Mouse (Mus musculus) c-Kit-positive CD71-negative TER-119-negative erythroid progenitor cells, embryonic 14.5 days (primary cell): ENCODE measurements around the gene Nom1.

Experiments
- DNase-seq: peaks from one replicate; pipeline ENCODE4 v3.0.0-alpha.2; 2013; ENCODE audit warnings: low read depth

The Nom1 gene

DNA sequence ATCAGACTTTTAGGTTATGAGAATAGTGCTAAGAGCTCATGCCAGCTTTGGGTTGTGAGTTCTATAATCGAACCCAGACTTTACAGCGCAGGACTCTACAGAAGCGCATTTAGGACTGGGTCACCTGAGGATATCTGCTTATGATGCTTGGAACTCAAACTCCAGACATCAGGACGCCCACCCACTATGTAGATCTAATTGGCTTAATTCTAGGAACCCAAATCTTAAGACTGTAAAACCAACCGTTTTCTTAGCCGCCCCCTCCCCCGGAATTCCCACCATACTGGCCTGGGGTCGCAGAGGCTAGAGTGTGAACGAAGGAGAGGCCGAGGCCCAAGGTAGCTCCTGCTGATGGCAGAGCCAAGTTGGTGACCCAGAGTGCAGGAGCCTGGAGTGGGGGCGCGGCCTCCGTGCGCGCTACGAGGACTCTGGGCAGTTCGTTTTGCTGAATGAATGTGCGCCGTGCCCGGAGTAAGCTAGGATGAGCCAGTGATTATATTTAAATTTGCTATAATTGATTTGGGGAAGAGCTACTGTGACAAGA is 36.5 kb downstream of the Nom1 start:
- no peak for DNase-seq

DNA sequence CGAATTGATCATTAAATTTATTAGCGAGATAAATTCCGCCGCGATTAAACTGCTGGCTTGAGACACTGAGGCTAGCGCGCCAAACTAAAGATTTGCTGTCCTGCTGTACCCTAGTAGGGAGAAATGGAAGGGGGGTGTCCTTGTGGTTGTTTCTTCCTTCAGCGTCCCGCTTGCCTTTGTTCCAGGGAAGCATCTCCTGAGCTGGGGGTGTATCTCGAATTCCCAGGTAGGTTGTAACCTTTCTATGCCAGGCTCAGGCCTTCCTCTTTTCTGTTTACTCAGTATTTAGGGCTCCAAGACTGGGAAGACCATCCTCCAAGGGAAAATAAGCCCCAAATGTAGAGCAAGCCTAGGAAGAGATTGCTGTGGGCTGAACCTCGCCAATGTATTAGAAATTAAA is 36.9 kb downstream of the Nom1 start:
- DNase-seq = no peak

DNA sequence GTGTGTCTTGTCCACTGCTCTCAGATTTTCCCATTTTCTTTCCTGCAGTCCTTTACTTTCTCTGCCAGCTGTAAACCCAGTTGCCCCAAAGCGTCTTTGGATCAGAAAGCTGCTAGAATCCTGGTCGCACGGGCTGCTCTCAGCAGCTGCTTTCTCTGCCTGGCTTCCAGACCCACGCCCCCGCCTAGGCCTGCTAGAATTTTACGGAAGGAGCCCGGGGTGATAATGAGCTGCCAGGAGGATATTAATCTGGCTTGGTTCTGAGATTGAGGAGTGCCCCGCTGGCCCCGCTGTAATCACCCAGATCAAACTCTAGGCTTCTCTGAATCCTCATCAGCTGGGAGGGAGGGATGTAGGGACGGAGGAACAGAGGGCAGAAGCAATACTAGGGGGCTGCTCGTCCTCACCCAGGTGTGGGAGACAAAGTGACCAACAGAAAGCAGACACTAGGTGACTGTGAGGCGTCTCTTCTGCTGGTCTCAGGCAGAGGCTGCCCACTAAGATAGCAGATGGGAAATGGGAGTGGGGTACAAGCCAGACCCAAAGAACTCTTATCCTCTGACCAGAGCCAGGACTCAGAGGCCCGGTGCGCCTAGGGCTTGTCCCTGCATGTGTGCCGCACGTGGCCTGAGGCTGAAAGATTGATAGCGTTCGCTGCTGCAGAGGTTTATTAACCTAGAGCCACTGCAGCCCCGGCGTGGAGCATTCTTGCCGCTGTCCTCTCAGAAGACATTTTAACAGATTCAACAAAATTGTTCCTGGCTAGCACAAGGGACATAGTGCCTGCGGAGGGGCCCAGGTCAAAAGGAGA is 37.6 kb downstream of the Nom1 start:
- no peak for DNase-seq

DNA sequence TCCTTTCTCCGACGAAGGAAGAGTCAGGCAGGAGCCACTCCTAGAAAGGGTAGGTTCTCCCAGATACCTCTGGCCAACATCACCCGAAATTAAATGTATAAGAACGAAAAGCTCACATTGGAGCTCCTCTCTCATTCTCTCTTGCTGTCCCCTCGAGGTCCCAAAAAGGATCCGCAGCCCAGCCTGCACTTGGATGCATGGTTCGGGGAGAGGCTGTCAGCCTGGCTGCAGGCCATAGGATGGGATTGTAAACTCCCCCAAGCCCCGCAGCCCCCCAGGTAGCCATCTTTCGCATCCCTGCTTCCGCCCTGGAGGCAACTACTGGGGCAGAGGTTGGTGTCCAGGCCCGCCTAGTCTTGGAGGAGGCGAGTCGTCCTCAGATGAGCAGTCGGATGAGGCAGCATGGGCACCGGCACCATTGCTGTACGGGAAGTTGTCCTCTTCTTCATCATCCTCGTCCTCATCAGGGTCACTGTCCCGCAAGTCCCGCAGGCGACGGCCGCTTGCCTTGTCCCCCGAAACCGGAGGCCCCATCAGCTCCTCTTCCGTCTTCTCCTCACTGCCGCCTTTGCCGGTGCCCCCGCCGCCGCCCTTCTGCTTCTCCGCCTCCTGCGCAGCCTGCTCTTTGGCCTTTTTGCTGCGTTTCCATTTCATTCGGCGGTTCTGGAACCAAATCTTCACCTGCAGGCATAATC is 39.2 kb downstream of the Nom1 start:
- DNase-seq = no peak

DNA sequence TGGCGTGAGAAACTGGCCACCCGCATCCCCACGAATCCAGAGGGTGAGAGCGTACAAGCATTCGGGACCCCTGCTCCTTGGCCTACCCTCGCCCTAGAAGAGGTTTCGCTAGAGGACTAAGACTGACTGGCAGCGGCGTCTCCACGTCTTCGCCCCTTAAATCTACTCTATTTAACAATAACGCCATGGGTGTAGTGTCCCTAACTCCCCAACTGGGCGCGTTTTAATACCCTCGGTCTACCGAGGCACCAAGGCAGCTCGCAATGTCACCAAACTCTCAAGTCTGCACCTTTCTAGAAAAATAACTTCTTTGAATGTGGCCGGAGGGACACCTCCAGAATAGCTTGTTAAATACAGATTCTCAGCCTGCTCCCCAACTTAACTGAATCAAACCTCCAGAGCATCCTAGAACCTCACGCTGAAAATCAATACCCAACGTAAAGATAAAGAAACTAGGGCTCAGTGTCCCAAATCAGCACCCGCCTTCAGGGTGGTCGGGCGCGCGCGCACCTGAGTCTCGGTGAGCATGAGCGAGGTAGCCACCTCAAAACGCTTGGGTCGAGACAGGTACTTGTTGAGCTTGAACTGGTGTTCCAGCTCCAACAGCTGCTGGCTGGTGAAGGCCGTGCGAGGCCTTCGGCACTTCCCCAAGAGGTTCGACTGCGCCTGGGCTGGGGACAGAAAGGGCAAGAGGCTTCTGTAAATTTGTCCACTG is 39.9 kb downstream of the Nom1 start:
- DNase-seq = no peak

DNA sequence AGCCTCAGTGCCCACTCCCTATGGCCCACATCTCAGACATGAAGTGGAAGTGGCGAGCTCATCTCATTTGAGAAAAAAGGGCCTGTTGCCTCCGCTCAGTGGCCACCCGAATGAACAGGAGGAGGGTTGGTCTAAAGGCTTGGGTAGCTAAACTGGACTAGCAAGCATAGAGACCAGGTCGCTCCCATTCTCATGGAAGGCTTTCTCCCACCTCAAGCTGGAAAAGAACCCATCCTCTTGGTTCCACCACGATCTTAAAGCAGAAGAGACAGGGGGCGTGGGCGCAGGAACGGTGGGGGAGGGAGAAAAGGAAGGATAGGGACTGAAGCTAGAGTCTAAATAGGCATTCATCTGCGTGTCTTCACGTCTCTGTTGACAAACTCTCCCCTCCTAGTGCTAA is 40.6 kb downstream of the Nom1 start:
- DNase-seq = no peak

DNA sequence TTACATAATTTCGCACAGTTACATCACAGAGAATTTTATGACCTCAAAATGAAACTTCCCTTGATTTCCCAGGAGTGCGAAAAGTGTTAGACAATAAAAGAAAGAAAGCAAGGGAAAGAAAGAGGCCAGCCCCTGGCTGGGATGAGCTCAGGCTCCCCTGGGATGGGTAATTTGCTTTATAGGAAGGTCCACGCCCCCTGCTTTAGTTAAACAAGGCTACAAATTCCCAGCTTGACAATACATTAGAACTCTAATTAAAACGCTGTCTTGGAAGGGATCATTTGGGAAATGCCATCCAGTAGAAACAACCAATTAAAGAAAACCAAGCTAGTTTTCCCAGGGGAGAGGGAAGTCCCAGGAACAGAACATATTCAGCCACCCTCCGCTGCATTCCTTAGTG is 41.1 kb downstream of the Nom1 start:
- DNase-seq = no peak

DNA sequence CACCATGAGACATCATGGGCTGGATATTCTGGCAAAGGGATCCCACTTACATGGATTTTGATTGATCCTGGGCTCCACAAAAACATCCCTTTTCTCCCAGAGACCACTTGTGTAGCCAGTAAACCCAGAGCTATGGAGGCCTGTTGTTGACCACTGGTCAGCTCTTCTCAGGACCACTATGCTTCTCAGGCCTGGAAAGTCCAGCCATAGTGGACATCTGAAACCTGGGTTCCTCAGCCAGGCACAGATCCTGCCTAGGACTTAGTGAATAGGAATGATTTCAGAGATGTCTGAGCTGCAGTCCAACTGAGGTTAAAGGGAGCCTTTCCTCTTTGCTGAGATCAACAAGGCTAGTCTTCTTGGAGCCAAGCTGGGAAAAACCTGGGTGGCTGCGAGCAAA is 41.6 kb downstream of the Nom1 start:
- no peak for DNase-seq

DNA sequence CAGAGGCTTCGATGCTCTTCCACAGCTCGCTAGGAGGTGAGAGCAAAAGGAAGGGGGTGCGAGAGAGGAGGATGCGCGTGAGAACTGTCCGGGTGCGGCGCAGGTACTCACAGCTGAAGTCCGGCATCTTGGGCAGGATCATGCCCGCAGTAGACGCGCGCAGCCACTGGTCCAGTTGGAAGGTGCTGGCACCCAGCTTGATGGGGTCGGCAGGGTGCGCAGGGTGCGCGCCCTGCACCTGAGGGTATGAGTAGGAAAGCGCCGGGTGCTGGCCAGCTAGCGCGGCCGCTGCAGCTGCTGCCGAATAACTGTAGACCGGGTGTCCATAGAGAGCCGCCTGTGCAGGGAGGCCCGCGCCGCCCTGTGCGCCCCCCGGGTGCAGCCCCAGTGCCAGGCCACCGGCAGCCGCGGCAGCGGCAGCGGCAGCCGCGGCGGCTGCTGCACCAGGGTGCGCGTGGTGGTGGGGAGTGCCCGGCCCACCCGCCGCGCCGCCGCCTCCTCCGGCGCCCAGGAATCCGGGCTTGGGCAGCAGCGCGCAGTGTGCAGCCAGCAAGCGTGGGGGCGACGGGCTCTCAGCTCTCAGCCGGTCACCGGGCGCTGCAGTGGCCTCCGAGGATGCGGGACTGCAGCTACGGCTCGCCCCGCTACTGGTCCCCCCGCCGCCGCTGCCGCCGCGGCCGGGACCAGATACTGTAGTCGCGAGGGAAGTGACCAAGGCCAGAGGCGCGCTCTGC is 43.2 kb downstream of the Nom1 start:
- no peak for DNase-seq

DNA sequence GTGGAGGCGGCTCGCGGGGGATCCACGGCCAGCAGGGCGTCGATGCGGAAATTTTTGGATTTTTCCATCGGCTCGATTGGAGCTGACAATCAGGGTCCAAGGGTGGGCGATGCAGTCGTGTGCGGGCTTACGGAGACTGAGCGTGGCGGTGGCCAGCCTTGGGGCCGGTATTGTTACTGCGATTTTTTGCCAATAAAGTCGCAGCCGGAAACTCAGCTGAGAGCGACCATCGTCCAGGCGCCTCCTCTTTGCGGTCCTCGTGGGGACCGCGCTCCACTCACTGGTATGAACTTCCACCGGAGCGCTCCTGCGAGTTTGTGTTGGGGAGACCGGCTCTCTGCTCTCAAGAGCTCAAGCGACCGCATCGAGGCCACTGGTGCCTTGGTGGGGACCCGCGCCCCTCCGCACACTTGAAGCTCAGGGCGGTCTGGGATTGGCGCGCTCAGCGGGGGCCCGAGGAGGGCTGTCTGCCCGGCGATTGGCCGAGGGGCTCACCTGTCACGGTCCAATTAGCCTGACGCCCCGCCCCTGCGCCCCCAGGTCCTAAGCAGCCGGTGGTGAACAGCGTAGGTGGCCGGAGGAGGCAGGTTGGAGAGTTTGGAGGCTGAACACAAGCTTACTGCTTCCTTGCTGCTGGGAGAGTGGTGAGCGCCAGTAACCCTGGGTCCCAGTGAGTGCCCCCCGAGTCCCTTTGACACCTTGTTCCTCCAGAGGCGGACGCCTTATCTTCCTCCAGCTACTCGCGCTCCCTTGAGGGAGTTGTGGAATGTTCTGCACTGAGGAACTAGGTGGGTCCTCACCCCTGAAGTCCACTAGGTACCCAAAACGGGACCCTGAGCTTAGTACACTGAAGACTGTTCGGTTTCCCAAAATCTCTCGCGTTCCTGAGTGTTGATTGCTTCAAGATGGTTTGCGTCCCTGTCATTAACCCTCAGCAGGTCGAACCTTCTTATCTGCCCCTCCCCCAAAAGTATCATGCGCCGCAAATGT is 44.0 kb downstream of the Nom1 start, which contains the start of gene Mnx1:
Gene Mnx1, minus strand, starts transcription at position 263 of the 990 bp plus-strand sequence.
- DNase-seq = no peak

DNA sequence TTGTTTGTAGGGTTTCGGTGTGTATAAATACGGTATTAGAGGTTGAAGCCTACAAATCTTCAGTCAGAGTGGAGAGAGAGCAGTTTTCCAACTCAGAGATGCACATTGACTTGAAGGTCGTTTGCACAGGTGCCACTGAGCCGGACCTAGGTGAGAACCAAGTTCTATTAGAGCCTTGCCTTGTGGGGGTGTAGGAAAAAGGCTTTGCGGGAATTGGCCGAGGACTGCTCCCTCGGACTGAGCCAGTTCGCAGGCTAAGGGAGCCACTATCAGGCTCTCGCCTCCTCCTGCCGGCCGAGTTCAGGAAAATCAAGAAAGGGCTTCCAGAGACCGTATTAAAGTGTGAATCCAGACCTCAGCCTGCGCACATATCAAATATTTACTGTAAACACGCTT is 44.7 kb downstream of the Nom1 start:
- no peak for DNase-seq

DNA sequence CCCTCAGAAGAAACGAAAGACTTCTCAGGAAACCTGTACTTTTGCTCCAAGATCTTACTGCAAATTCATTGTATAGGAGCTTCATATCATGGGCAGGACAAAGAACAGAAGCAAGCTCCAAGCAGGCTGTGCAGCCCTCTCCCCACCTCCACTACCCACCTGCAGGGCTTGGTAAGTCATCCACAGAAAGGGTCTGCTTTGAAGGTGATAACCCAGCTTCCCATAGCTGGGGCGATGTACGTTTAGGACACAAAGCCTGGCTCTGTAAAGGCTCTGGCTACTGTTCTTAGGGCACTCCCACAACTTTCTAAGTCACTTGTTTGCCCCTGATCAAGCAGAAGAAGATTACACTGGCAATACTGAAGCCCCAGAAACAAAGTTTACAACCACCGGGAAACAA is 49.3 kb downstream of the Nom1 start:
- no peak for DNase-seq

DNA sequence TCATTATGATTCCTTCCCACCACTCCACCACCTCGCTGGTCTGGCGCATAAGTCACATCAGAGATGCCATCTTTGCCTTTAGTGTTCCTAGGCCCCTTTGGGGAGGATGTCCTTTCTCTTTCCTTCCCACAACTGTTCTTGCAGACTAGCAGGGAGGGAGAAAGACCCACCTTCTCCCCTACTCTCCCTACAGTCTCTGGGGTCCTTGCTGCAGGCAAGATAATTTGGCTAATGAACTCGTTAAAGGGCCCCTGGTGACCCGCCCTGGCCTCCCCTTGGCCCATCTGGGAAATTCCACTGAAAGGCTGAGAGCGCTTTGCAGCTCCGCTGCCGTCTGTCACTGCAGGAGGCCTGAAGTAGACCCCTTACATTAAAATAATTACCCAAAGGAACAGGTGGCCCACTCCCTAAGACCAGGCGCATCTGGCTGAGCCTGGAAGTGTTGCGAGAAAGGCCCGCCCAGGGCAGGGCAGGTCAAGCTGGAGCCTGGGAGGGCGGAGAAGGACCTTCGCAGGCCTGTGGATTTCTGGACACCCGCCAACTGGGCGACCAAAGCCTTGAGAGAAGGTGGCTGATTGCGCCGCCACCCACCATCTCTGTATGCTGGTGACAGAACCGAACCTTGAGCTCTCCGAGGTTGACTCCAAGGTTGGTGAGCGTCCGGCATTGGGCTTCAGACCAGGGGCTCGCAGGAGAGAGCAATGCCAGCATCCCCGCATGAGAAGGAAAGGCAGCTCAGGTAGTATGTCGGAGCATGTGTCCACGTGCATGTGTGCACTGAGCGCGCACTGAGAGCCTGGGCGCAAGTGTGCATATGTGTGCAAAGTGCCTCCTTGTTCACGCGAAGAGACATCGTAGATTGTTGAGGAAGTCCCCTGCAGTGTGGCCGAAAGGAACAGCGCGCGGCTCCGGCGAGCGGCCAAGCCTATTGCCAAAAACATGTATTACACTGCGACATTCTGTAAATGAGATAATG is 50.8 kb downstream of the Nom1 start:
- no peak for DNase-seq

DNA sequence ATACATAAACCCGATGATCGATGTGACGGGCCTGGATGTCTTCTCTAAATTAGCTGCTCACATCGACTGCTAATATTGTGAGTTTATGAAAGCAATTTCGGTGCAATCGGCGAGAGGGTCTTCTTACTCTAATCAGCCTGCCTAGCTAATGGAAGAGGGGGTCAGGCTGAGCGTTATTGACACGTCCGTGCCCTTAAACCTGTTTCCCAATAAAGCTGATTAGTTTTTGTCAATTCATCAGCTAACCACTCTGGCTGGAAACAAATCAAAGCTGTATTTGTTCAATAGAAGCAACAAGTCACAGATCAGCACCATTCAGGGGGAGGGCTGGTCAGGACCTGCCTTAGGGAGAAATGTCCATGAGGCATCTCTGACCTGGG is 51.5 kb downstream of the Nom1 start:
- DNase-seq = no peak

DNA sequence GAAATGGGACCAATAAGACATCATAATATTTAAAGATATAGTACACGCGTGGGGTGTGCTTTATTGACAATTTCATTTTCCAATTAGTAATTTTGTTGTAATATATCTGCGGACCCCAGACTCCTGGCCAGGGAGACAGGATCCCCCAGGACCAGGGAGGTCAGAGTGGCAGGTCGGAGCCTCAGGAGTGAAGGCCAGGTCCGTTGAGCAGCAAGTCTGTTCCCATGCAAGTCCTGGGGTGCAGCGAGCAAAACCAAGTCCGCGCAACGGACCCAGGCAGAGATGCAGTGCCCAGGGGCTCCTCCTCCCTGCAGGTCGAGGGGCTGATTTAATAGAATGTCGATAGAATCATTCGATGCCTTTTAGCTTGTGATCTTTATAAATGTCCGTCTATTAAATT is 52.9 kb downstream of the Nom1 start:
- no peak for DNase-seq

DNA sequence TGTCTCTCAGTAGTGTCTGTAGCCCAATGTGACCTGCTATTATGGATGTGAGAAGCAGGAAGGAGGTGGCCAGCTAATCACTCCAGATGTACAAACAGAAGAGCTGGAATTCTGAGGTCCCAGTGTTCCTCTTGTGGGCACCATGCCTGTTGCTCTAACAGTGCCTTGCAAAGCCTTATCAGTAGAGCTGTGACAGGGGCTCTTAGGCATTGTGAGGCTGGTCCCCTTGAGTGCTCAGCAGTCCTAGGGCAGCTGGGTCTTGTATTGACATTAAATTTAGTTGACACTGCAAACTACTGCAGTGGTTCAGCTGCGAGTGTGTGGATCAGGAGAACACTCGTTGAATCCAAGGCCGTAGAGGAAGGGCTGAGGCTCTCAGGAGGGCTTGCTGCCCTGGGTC is 72.5 kb downstream of the Nom1 start:
- no peak for DNase-seq
